Mouse (Mus musculus) forebrain, embryonic 15.5 days (tissue): ENCODE data around the gene Gpc6. TPM values are rescaled to one million over a fixed set of nuclear protein-coding genes. Genes with fewer than 3 reads are reported as not detected.
A peak's percentile ranks its signal among the peaks of the same experiment; 100 is the strongest.

Experiments used
- ATAC-seq: fragments of 200-750 bp; cut with Nextera tagmentation; replicated peaks from 2 replicates; pipeline ENCODE4 v1.8.0; 2017; ENCODE audit warnings: mild to moderate bottlenecking, moderate TSS enrichment, moderate library complexity
- H3K27ac ChIP-seq: fragments of 300-500 bp; sonication (generic); replicated peaks from 2 replicates; pipeline ENCODE4 v1.5.1; 2015; ENCODE audit warnings: mild to moderate bottlenecking, inconsistent platforms
- H3K27me3 ChIP-seq: fragments of 300-500 bp; sonication (generic); 2 replicates; pipeline ENCODE4 v1.6.1; 2015; ENCODE audit warnings: inconsistent platforms
- H3K36me3 ChIP-seq: fragments of 300-500 bp; sonication (generic); 2 replicates; pipeline ENCODE4 v1.6.1; 2015; ENCODE audit warnings: mild to moderate bottlenecking, inconsistent platforms
- H3K4me1 ChIP-seq: fragments of 300-500 bp; sonication (generic); 2 replicates; pipeline ENCODE4 v1.6.1; 2015; ENCODE audit warnings: inconsistent platforms
- H3K4me2 ChIP-seq: fragments of 300-500 bp; sonication (generic); replicated peaks from 2 replicates; pipeline ENCODE4 v1.6.1; 2015; ENCODE audit warnings: mild to moderate bottlenecking, inconsistent platforms
- H3K4me3 ChIP-seq: fragments of 300-500 bp; sonication (generic); 2 replicates; pipeline ENCODE4 v1.5.1; 2015; ENCODE audit warnings: mild to moderate bottlenecking, inconsistent platforms
- H3K9ac ChIP-seq: fragments of 300-500 bp; sonication (generic); replicated peaks from 2 replicates; pipeline ENCODE4 v1.6.1; 2015; ENCODE audit warnings: mild to moderate bottlenecking, inconsistent platforms
- H3K9me3 ChIP-seq: fragments of 300-500 bp; sonication (generic); 2 replicates; pipeline ENCODE4 v1.6.1; 2016; ENCODE audit warnings: inconsistent platforms
- WGBS: fragments of 180-500 bp; shearing (Covaris S2); methylation state at CpG from one replicate; pipeline ENCODE4 v1.1.7; 2015; ENCODE audit warnings: mixed read lengths; 5-methylcytosine and 5-hydroxymethylcytosine counted together
- polyA plus RNA-seq: library from polyadenylated mRNA; unstranded; fragments of >200 nt; fragmentation: Nextera tagmentation; extraction: Ambion mirVana; gene quantifications from 2 replicates; pipeline ENCODE4 v1.2.1, GENCODE M21; 2015

Gpc6 gene
- polyA plus RNA-seq = 18.3 TPM in 2 replicates

DNA sequence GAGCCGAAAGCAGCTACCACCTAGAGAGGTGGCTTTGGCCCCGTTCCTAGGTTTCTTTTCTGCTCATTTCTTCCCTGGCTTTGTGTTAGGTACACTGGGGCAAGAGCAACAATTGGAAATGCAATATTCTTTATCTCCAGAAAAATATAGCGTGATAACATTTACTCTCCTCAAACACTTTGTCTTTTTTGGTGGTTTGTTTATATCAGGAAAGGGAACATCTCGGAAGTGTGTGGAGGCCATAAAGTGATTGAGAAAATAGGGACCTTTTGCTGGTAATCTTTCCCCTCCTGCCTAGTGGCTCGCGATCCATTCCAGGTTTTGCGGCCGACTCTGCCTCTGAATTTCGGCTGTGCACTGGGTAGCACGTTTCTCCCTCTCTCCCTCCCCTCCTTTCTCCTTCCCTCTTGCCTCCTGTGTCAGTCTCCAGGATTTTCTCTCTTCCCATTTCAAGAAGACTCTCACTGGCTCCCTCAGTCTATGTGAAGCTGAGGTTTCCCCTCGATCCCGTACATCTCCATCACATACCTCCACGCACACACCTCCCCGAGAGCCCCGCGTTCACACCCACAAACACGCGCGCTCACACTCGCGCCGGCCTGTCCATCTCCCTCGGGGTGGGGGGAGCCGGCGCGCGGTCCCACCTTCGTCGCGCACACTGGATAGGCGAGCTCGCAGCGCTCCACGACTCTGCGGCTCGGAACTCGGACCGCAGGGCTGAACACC lies at the start of gene Gpc6:
Gene Gpc6 (plus strand): TSS at position 440 of the 726 bp plus-strand sequence.
- ATAC-seq = peak; percentile 81
- Histone ChIP-seq H3K27me3 (no peaks in the 10 kb centered on the region), H3K4me2 (peak within 1 kb of the TSS; percentile 92), H3K36me3 (no peaks in the 10 kb centered on the region), H3K4me1 (peaks cover 24% of the 10 kb centered on the region), H3K4me3 (peak within 1 kb of the TSS; percentile 94), H3K27ac (peak within 1 kb of the TSS; percentile 94), H3K9me3 (no peaks in the 10 kb centered on the region), H3K9ac (peak within 1 kb of the TSS; percentile 82)
- WGBS = under 1% methylated on average over 38 of the region's 38 CpGs

DNA sequence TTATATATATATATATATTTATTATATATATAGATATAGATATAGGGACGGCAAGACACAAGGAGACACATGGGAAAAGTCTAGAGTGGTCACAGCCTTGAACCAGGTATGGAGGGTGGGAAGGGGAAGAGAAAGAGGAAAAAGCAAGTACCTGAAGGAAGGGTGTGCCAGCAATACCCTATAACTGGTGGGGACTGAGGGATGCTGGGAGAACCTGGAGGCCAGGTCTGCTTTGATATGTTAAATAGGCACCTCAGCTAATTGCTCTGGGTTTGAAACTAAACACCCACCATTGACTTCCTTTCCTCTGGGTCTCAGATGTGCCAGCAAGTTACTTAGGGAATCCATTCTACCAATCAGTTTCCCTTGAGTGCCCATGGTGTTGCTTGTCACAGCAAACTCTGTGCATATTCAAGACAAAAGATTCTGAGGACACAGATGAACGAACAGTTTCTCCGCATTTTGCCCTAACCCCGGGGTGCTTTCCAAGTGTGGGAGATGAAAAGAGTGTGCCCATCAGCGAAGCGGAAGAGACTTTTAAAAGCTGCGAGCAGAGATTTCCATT lies 42.6 kb upstream of the Gpc6 start:
- Histone ChIP-seq H3K9ac (no peak overlapping the region), H3K4me2 (peak overlapping the region; percentile 36), H3K36me3 (no peaks in the 10 kb centered on the region), H3K4me1 (peaks cover 5% of the 10 kb centered on the region; the same call in 1 of the 2 replicates), H3K4me3 (0 out of 2 replicates have a peak overlapping the region, but pooled peaks have one; percentile 15), H3K9me3 (no peaks in the 10 kb centered on the region), H3K27ac (no peak overlapping the region), H3K27me3 (no peaks in the 10 kb centered on the region)
- ATAC-seq = peak; percentile 41; the same call in 1 of the 2 replicates
- WGBS = 16% methylated on average over 7 of the region's 7 CpGs

DNA sequence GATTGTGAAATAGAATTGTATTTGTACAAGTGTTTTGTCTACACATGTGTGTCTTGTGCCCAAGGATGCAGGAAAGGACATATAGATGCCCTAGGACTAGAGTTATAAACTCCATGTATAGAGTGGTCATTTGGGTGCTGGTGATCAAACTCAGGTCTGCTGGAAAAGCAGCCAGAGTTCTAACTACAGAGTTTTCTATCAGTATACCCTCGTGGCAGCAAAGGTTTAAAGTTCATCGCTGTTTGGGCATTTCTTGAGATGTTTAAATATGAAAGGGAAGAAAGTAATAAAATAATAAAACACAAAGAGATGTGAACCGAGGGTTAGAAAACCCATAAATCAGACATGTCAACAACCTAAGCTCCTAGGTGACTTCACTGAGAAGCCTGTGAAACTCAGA lies 30.8 kb upstream of the Gpc6 start:
- no peaks in the 10 kb centered on the region for H3K9me3 ChIP-seq
- no peak for ATAC-seq
- no peak overlapping the region for H3K9ac ChIP-seq
- no peaks in the 10 kb centered on the region for H3K4me1 ChIP-seq
- no peak overlapping the region for H3K4me3 ChIP-seq
- no peaks in the 10 kb centered on the region for H3K27me3 ChIP-seq
- no peak overlapping the region for H3K4me2 ChIP-seq
- no peaks in the 10 kb centered on the region for H3K36me3 ChIP-seq
- 79% methylated on average over 3 of the region's 3 CpGs for WGBS
- H3K27ac ChIP-seq = no peak overlapping the region

DNA sequence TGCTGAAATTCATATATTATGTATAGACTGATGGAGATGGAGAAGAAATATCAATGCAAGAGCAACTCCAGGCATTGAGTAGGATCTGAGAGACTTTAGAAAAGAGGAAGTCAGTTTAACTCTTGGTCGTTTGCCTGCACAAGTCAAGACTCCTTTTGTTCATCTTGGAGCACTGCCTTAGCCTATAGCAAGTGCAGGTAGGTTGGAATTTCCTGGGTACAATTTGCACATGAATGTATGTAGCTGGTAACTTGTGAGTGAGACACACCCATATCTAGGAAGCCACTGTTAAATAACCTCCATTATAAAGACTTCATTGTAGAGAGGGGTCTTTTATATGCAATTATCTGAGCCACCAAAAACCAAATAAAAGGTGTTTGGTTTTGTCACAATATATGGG lies 27.1 kb upstream of the Gpc6 start:
- no peak overlapping the region for H3K4me3 ChIP-seq
- H3K4me2 ChIP-seq = no peak overlapping the region
- no peaks in the 10 kb centered on the region for H3K9me3 ChIP-seq
- ATAC-seq = no peak
- no peaks in the 10 kb centered on the region for H3K4me1 ChIP-seq
- H3K36me3 ChIP-seq = no peaks in the 10 kb centered on the region
- no peak overlapping the region for H3K27ac ChIP-seq
- 42% methylated on average over 1 of the region's 1 CpGs for WGBS
- no peak overlapping the region for H3K9ac ChIP-seq
- H3K27me3 ChIP-seq = no peaks in the 10 kb centered on the region

DNA sequence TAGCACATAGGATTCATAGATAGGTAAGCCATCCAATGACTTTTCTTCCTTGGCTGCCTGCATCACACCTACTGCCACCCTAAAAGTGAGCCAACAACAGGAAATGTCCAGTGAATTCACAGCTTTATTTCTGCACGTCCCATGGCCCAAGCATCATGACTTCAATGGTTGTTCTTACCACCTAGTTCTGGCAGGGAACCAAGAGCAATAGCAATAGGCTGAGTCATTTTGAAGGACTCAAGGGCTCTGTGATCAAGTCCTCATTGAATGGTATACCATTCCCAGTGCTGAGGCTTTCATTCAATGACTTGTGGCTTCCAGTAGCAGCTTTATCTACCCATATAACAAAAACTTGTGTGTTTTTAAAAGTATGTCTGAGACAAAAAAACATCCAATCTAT lies 13.3 kb upstream of the Gpc6 start:
- H3K4me1 ChIP-seq = peaks cover 1% of the 10 kb centered on the region; the same call in 1 of the 2 replicates
- no peaks in the 10 kb centered on the region for H3K36me3 ChIP-seq
- ATAC-seq = no peak
- H3K9me3 ChIP-seq = no peaks in the 10 kb centered on the region
- no peak overlapping the region for H3K9ac ChIP-seq
- WGBS = 79% methylated on average over 1 of the region's 1 CpGs
- H3K27ac ChIP-seq = no peak overlapping the region
- no peak overlapping the region for H3K4me3 ChIP-seq
- H3K27me3 ChIP-seq = no peaks in the 10 kb centered on the region
- no peak overlapping the region for H3K4me2 ChIP-seq

DNA sequence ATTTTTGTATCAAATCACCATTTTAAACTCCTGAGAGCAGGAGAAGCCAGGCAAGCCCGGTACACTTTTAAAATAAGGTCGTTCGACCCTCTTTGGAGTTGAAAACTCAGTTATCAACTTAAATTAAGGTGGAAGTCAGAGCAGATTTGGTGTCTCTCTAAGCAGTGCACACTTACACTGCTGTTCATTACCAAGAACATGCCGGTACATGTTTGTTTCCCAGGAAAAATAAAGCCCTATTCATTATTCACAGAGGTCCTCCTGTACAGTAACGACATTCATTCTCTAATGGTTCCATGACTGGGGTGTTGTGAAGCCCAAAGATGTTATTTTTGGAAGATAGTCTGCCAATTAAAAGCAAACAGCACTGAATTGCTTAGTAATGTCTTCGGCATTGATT lies 8.2 kb upstream of the Gpc6 start:
- 33% methylated on average over 6 of the region's 6 CpGs for WGBS
- H3K4me2 ChIP-seq = no peak overlapping the region
- H3K4me1 ChIP-seq = peaks cover 6% of the 10 kb centered on the region; the same call in 1 of the 2 replicates
- no peak overlapping the region for H3K4me3 ChIP-seq
- H3K9me3 ChIP-seq = no peaks in the 10 kb centered on the region
- no peaks in the 10 kb centered on the region for H3K27me3 ChIP-seq
- no peak for ATAC-seq
- no peaks in the 10 kb centered on the region for H3K36me3 ChIP-seq
- no peak overlapping the region for H3K27ac ChIP-seq
- H3K9ac ChIP-seq = no peak overlapping the region

DNA sequence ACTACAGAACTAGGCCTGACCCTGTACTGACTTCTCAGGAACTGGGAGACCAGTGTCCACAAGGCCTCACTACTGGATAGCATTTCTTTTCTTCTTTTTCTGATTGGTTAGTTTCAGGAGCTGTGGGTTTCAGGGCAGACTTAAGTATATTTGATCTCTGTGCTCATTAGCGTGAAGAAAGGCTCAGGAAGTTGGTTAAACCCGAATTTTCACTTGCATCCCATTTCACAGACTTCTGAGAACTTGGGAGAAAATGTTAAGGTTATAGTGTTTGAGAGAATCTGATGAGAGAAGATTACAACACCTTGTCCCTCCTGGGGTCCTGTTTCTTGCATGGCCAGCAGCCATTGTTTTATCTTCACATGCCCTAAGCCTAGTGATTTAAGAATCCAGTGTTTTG lies 849 bp upstream of the Gpc6 start:
- Histone ChIP-seq H3K9me3 (no peaks in the 10 kb centered on the region), H3K4me1 (peaks cover 24% of the 10 kb centered on the region), H3K9ac (no peak overlapping the region), H3K27me3 (no peaks in the 10 kb centered on the region), H3K36me3 (no peaks in the 10 kb centered on the region), H3K27ac (no peak overlapping the region), H3K4me3 (no peak overlapping the region), H3K4me2 (peak overlapping the region; percentile 92; the same call in 1 of the 2 replicates)
- 29% methylated on average over 2 of the region's 2 CpGs for WGBS
- ATAC-seq = no peak

DNA sequence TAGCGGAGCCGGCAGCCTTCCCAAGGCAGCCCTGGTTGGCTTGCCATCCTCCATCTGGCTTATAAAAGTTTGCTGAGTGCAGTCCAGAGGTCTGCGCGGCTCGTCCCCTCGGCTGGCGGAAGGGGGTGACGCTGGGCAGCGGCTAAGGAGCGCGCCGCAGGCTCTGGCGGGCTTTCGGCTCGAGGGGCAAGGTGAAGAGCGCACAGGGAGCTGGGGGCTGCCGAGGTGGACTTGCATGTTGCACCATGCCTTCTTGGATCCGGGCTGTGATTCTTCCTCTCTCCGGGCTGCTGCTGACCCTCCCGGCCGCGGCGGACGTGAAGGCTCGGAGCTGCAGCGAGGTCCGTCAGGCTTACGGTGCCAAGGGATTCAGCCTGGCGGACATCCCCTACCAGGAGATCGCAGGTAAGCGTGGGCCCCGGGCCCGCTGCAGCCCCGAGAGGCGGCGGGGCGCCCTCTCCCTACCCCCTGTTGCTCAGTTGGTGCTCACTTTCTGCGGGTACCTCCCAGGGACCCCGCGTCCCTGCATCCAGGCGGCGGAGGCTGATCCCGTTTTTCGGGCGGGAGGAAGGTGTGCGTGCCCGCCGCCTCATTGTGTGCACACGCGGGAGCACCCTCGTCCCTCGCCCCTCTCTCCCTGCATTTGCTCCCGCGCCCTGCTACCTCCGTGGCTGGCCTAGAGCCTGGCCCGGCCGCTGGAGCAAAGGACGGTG lies 732 bp downstream of the Gpc6 start:
- peak overlapping the region; percentile 94 for H3K27ac ChIP-seq
- no peaks in the 10 kb centered on the region for H3K9me3 ChIP-seq
- H3K4me3 ChIP-seq = peak overlapping the region; percentile 94
- no peaks in the 10 kb centered on the region for H3K27me3 ChIP-seq
- H3K4me2 ChIP-seq = peak overlapping the region; percentile 92
- H3K36me3 ChIP-seq = no peaks in the 10 kb centered on the region
- H3K4me1 ChIP-seq = peaks cover 24% of the 10 kb centered on the region
- WGBS = under 1% methylated on average over 58 of the region's 58 CpGs
- H3K9ac ChIP-seq = peak overlapping the region; percentile 82
- ATAC-seq = peak; percentile 54

DNA sequence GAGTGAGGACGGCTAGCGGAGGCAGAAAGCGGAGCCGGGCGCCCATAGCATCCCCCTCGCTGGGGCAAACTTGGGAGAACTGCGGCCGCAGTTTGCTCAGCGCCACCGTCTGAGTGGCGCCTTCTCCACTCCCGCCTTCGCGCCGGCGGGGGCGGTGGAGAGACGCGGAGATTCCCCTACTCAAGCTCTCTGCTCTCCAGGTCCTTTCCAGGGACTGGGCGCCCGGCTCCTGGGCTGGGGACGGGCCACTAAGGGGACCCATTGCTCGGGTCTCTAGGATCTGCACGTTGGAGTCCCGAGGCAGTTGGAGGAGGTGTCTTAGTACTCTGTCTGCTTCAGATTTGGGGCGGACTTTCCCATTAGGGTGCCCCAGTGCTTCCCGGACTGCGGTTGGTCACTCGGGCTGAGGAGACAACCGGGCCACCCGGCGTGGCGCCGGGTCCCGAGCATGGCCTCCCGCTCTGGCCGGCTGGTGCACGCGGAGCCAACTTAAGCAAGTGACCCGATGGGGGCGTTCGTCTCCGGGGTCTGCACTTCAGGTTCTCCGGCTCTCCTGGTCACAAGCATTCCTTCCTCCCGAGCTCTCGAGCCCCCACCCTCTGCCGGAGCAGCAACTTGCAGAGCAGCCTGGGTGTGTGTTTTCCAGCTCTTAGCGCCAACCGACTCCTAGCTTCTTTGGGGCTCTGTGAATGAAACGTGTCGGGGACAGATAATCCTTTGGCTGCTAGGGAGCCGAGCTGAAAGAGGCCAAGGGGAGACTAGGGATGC lies 1.5 kb downstream of the Gpc6 start:
- peak overlapping the region; percentile 94 for H3K27ac ChIP-seq
- H3K4me2 ChIP-seq = peak overlapping the region; percentile 92
- H3K27me3 ChIP-seq = no peaks in the 10 kb centered on the region
- H3K4me1 ChIP-seq = peaks cover 24% of the 10 kb centered on the region
- peak overlapping the region; percentile 94 for H3K4me3 ChIP-seq
- H3K9ac ChIP-seq = peak overlapping the region; percentile 82
- H3K9me3 ChIP-seq = no peaks in the 10 kb centered on the region
- H3K36me3 ChIP-seq = no peaks in the 10 kb centered on the region
- peak; percentile 84 for ATAC-seq
- WGBS = under 1% methylated on average over 52 of the region's 52 CpGs

DNA sequence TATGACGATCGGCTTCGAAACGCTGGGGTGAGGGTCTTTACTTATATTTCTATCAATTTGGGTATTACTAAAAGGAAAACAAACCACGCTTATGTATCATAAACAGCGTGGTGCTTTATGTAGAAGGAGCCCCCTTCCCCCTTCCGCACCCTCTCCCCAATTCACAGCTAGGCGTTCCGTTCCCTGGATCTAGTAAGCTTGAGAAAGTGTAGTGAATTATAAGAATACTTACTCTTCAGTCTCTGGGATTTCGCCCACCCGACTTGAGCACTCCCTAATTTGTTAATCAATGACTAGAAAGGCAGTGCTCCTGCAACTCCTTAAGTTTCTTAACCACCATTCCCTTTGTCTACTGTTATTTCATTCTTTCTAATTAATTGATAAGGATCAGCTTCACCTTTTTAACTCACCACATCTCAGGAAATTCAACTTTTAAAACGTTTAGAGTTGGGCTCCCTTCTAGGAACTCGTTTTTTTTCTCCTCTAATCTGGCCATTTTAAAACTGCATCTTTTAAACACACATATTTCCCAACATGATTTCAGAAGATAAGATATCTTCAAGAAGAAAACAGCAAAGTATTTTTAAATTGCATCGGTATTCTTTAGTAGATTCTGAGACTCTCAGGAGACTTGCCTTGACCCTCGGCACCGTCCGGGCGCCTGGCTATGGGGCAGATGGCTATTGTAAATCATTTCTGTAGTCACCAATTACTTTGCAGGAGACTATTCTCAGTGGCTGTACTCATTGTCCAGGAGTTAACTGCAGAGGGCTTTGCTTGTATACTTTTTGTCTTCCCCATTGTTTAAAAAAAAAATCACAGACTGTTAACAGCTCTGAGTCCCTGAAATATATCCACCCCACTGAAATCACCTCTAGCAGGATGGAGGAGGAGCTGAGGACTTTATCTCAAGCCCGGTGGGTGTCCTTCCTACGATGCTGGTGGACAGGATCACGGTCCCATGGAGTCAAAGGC lies 2.5 kb downstream of the Gpc6 start:
- H3K9ac ChIP-seq = peak overlapping the region; percentile 82
- H3K4me2 ChIP-seq = peak overlapping the region; percentile 92
- WGBS = under 1% methylated on average over 21 of the region's 21 CpGs
- no peaks in the 10 kb centered on the region for H3K27me3 ChIP-seq
- peak overlapping the region; percentile 94 for H3K4me3 ChIP-seq
- H3K27ac ChIP-seq = peak overlapping the region; percentile 94
- no peaks in the 10 kb centered on the region for H3K9me3 ChIP-seq
- ATAC-seq = no peak
- no peaks in the 10 kb centered on the region for H3K36me3 ChIP-seq
- peaks cover 24% of the 10 kb centered on the region for H3K4me1 ChIP-seq

DNA sequence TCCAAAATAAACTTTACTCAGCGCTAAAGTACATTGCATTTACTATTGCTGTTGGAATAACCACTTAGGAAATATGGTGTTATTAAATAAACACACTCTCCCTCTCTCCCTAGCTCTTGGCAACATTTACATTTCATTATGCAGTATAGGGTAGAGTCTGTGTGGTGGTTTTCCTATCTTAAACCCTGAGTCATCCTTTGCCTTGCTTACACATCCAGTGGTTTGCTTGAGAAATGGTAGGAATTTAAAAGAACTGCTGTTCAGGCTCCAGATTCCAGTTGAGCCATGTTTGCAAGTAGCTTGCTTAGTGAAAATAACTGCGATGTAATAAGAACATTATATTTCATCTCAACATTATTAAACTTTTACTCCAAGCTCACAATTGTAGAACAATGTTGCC lies 3.3 kb downstream of the Gpc6 start:
- Histone ChIP-seq H3K4me3 (peak overlapping the region; percentile 94), H3K9ac (peak overlapping the region; percentile 82), H3K4me1 (peaks cover 24% of the 10 kb centered on the region), H3K9me3 (no peaks in the 10 kb centered on the region), H3K4me2 (peak overlapping the region; percentile 92), H3K36me3 (no peaks in the 10 kb centered on the region), H3K27me3 (no peaks in the 10 kb centered on the region), H3K27ac (no peak overlapping the region)
- ATAC-seq = no peak
- 45% methylated on average over 2 of the region's 2 CpGs for WGBS
